Mouse (Mus musculus): ENCODE measurements around the gene Galnt10.

DNA sequence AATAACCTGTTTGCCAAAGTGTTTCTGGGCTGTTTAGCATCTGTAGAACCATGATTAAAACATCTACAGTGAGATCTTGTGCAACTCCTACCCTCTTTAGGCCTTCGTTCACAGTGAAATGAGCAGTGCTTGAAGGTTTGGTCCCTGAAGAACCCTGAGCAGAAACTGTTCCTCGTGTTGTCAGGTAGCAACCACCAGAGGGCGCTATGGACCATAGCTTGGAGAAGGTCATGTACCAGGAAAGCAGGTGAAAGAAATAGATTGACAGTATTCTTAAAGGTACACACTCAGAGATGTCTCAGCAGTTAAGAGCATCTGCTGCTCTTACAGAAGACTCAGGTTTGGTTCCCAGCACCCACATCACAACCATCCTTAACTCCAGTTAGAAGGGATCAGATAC is 142.7 kb downstream of the Galnt10 start:
- TF ChIP-seq EP300 (IDR thresholded peaks at IDR 0.05; ENCODE audit: insufficient read depth, low read depth, low read length) (no peak), CTCF (IDR thresholded peaks at IDR 0.05; ENCODE audit: low read depth, low read length) (peak; percentile 73)

Data from ES-Bruce4 (cell line).